Mouse (Mus musculus) stomach, adult 2 months (tissue): Measurements from ENCODE around the gene Ppp1r1c. TPM values are rescaled to one million over a fixed set of nuclear protein-coding genes. Genes with fewer than 3 reads are reported as not detected.

Experiments
- polyA plus RNA-seq: library from polyadenylated mRNA; depleted of rRNA; stranded (reverse); fragments of >200 nt; gene quantifications from 2 replicates; pipeline ENCODE4 v1.2.3, GENCODE M21; 2012; rRNA removed

Ppp1r1c gene
- not detected in 2 replicates for polyA plus RNA-seq

GRCm38 (mm10) chr2:79707575-79707974 lies at the start of gene Ppp1r1c:
Gene Ppp1r1c (plus strand): TSS chr2:79707780.

Other genes with a start within 250 kb of the Ppp1r1c start
- 6.9 and 8.6 TPM in 2 replicates for gene Itprid2, start 72.4 kb upstream of the Ppp1r1c start, polyA plus RNA-seq